Mouse (Mus musculus) activated CD4-positive, CD25-positive, alpha-beta regulatory T cell (primary cell): ENCODE data around the gene Eml1. TPM values are rescaled to one million over a fixed set of nuclear protein-coding genes. Genes with fewer than 3 reads are reported as not detected.

Source experiments
- polyA plus RNA-seq, 2 experiments: library from polyadenylated mRNA; unstranded; fragments of 100-300 nt; shearing (Covaris generic); gene quantifications; one replicate each; pipeline ENCODE4 v1.2.1; 2017

Gene Eml1
- polyA plus RNA-seq: under 1 TPM; 0.42 to 0.44 TPM

GRCm38 (mm10) chr12:108370596-108371428 lies at the start of gene Eml1:
Gene Eml1, plus strand, starts transcription at chr12:108370957.

GRCm38 (mm10) chr12:108333895-108334445 lies 36.8 kb upstream of the Eml1 start, which contains the start of gene Cyp46a1:
Gene Cyp46a1, plus strand, starts transcription at chr12:108334381.

GRCm38 (mm10) chr12:108554120-108554841 lies 183.5 kb downstream of the Eml1 start, which contains the start of gene Evl:
Gene Evl, plus strand, starts transcription at chr12:108554720.

Other genes with a start within 250 kb of the Eml1 start
- gene Setd3, start 191.6 kb upstream of the Eml1 start, polyA plus RNA-seq: 10 to 100 TPM; 96.7 to 98.7 TPM
- gene Ccnk, start 191.4 kb upstream of the Eml1 start, polyA plus RNA-seq: 1 to 10 TPM; 4.0 to 5.7 TPM
- under 1 TPM in 1 of 2 experiments, not detected in 1; 0.37 TPM for gene Ccdc85c, start 95.5 kb upstream of the Eml1 start, polyA plus RNA-seq
- gene Hhipl1, start 64.7 kb upstream of the Eml1 start, polyA plus RNA-seq: not detected
- under 1 TPM in 1 of 2 experiments, not detected in 1; 0.28 TPM for gene Cyp46a1, start 36.6 kb upstream of the Eml1 start, polyA plus RNA-seq
- 100 to 1,000 TPM; 307 to 585 TPM for gene Evl, start 183.8 kb downstream of the Eml1 start, polyA plus RNA-seq